Mouse (Mus musculus) MEL (cell line): ENCODE measurements around the gene Prkch. TPM values are rescaled to one million over a fixed set of nuclear protein-coding genes. Genes with fewer than 3 reads are reported as not detected.

Source experiments
- DNase-seq: peaks from one replicate; pipeline ENCODE4 v3.0.0; 2011; ENCODE audit warnings: low read depth, low spot score
- H3K27ac ChIP-seq: 2 replicates; pipeline ENCODE4 v1.5.1; 2012; ENCODE audit warnings: low read depth, mild to moderate bottlenecking, control low read depth, low read length, moderate library complexity; ENCODE audit not compliant: control insufficient read depth
- H3K27me3 ChIP-seq, 2 experiments: fragments of 150-350 bp in 1 of 2; sonication (generic) in 1 of 2; 2 replicates each; pipeline ENCODE4 v1.6.1; 2012; ENCODE audit warnings: low read length in 2 of 2, mild to moderate bottlenecking in 2 of 2, improper control_type of control experiment in 1 of 2, moderate library complexity in 1 of 2; ENCODE audit not compliant: insufficient read depth in 2 of 2, control insufficient read depth in 1 of 2
- H3K36me3 ChIP-seq, 2 experiments: 2 replicates each; pipeline ENCODE4 v1.6.1; 2012 to 2014; ENCODE audit warnings: low read length in 2 of 2, improper control_type of control experiment in 1 of 2, inconsistent platforms in 1 of 2, mild to moderate bottlenecking in 1 of 2; ENCODE audit not compliant: insufficient read depth in 2 of 2, control insufficient read depth in 1 of 2
- H3K4me1 ChIP-seq, 2 experiments: fragments of 150-350 bp in 1 of 2; sonication (generic) in 1 of 2; 2 replicates each; pipeline ENCODE4 v1.6.1; 2012; ENCODE audit warnings: low read length in 2 of 2, improper control_type of control experiment in 1 of 2, mild to moderate bottlenecking in 1 of 2; ENCODE audit not compliant: insufficient read depth in 2 of 2, control insufficient read depth in 1 of 2
- H3K4me3 ChIP-seq, 2 experiments: fragments of 150-350 bp in 1 of 2; sonication (generic) in 1 of 2; 2 replicates each; pipeline ENCODE4 v1.5.1; 2012; ENCODE audit warnings: low read depth in 2 of 2, low read length in 2 of 2, mild to moderate bottlenecking in 2 of 2, moderate library complexity in 2 of 2, control low read depth in 1 of 2, improper control_type of control experiment in 1 of 2; ENCODE audit not compliant: control insufficient read depth in 1 of 2, insufficient read depth in 1 of 2
- H3K79me2 ChIP-seq: 2 replicates; pipeline ENCODE4 v1.6.1; 2012; ENCODE audit warnings: mild to moderate bottlenecking, low read length, moderate library complexity; ENCODE audit not compliant: control insufficient read depth, poor library complexity, insufficient read depth
- H3K9ac ChIP-seq: 2 replicates; pipeline ENCODE4 v1.6.1; 2012; ENCODE audit warnings: low read depth, mild to moderate bottlenecking, control low read depth, low read length, moderate library complexity; ENCODE audit not compliant: control insufficient read depth, poor library complexity, severe bottlenecking
- H3K9me3 ChIP-seq: fragments of 150-350 bp; sonication (generic); replicated peaks from 2 replicates; pipeline ENCODE4 v1.6.1; 2012; ENCODE audit warnings: mild to moderate bottlenecking, low read length, improper control_type of control experiment, moderate library complexity; ENCODE audit not compliant: insufficient read depth
- BHLHE40 ChIP-seq: IDR thresholded peaks from 2 replicates; pipeline ENCODE4 v1.6.1; 2012; ENCODE audit warnings: low read depth, mild to moderate bottlenecking, inconsistent platforms, low read length, improper control_type of control experiment, borderline replicate concordance
- CHD1 ChIP-seq: IDR thresholded peaks from 2 replicates; pipeline ENCODE4 v1.6.1; 2012; ENCODE audit warnings: low read depth, mild to moderate bottlenecking, inconsistent platforms, low read length, improper control_type of control experiment
- CHD2 ChIP-seq: IDR thresholded peaks from 2 replicates; pipeline ENCODE4 v1.6.1; 2011; ENCODE audit warnings: low read length, improper control_type of control experiment
- CTCF ChIP-seq, 3 experiments: IDR thresholded peaks in 2 of 3; conservative IDR thresholded peaks in 1 of 3; 2 replicates each; pipeline ENCODE4 v1.5.1; 2011 to 2012; ENCODE audit warnings: low read length in 3 of 3, low read depth in 2 of 3, mild to moderate bottlenecking in 2 of 3, improper control_type of control experiment in 1 of 3, inconsistent platforms in 1 of 3, mixed read lengths in 1 of 3, moderate library complexity in 1 of 3; ENCODE audit not compliant: control insufficient read depth in 1 of 3, insufficient read depth in 1 of 3, poor library complexity in 1 of 3, severe bottlenecking in 1 of 3
- E2F4 ChIP-seq: IDR thresholded peaks from 2 replicates; pipeline ENCODE4 v1.6.1; 2011; ENCODE audit warnings: low read depth, low read length, improper control_type of control experiment, borderline replicate concordance
- ELF1 ChIP-seq: IDR thresholded peaks from 2 replicates; pipeline ENCODE4 v1.6.1; 2014; ENCODE audit warnings: low read depth, mild to moderate bottlenecking, inconsistent platforms, low read length, improper control_type of control experiment, moderate library complexity
- EP300 ChIP-seq, 2 experiments: IDR thresholded peaks; 2 replicates each; pipeline ENCODE4 v1.6.1; 2011; ENCODE audit warnings: improper control_type of control experiment in 2 of 2, low read length in 2 of 2, low read depth in 1 of 2, mild to moderate bottlenecking in 1 of 2
- ETS1 ChIP-seq: IDR thresholded peaks from 2 replicates; pipeline ENCODE4 v1.6.1; 2012; ENCODE audit warnings: low read depth, mild to moderate bottlenecking, inconsistent platforms, low read length, improper control_type of control experiment, moderate library complexity
- GATA1 ChIP-seq: IDR thresholded peaks from 2 replicates; pipeline ENCODE4 v1.6.1; 2011; ENCODE audit warnings: low read depth, low read length, improper control_type of control experiment
- JUND ChIP-seq: IDR thresholded peaks from 2 replicates; pipeline ENCODE4 v1.6.1; 2011; ENCODE audit warnings: low read depth, mild to moderate bottlenecking, improper control_type of control experiment, low read length
- KAT2A ChIP-seq: conservative IDR thresholded peaks from 2 replicates; pipeline ENCODE4 v1.6.1; 2012; ENCODE audit warnings: low read depth, low read length, improper control_type of control experiment, inconsistent platforms
- MAFK ChIP-seq: IDR thresholded peaks from 2 replicates; pipeline ENCODE4 v1.6.1; 2011; ENCODE audit warnings: low read depth, mild to moderate bottlenecking, low read length, improper control_type of control experiment, borderline replicate concordance
- MEF2A ChIP-seq: IDR thresholded peaks from 2 replicates; pipeline ENCODE4 v1.6.1; 2014; ENCODE audit warnings: low read depth, mild to moderate bottlenecking, inconsistent platforms, low read length, improper control_type of control experiment; ENCODE audit not compliant: poor library complexity, insufficient replicate concordance, severe bottlenecking; ENCODE audit errors: extremely low read depth
- MXI1 ChIP-seq: IDR thresholded peaks from 2 replicates; pipeline ENCODE4 v1.6.1; 2011; ENCODE audit warnings: mild to moderate bottlenecking, low read depth, low read length, improper control_type of control experiment
- MYB ChIP-seq: IDR thresholded peaks from 2 replicates; pipeline ENCODE4 v1.6.1; 2011; ENCODE audit warnings: mild to moderate bottlenecking, low read depth, low read length, improper control_type of control experiment
- MYC ChIP-seq: IDR thresholded peaks from 2 replicates; pipeline ENCODE4 v1.6.1; 2011; ENCODE audit warnings: low read depth, mild to moderate bottlenecking, low read length, improper control_type of control experiment, moderate library complexity
- NRF1 ChIP-seq: IDR thresholded peaks from 2 replicates; pipeline ENCODE4 v1.6.1; 2014; ENCODE audit warnings: low read depth, mild to moderate bottlenecking, inconsistent platforms, low read length, improper control_type of control experiment, moderate library complexity; ENCODE audit not compliant: poor library complexity, insufficient read depth, severe bottlenecking
- RAD21 ChIP-seq: IDR thresholded peaks from 2 replicates; pipeline ENCODE4 v1.6.1; 2011; ENCODE audit warnings: mild to moderate bottlenecking, low read depth, low read length, improper control_type of control experiment
- RCOR1 ChIP-seq: IDR thresholded peaks from 2 replicates; pipeline ENCODE4 v1.6.1; 2012; ENCODE audit warnings: low read depth, mild to moderate bottlenecking, inconsistent platforms, low read length, improper control_type of control experiment
- SMC3 ChIP-seq: IDR thresholded peaks from 2 replicates; pipeline ENCODE4 v1.6.1; 2011; ENCODE audit warnings: low read depth, low read length, improper control_type of control experiment
- TCF12 ChIP-seq: IDR thresholded peaks from 2 replicates; pipeline ENCODE4 v1.6.1; 2014; ENCODE audit warnings: low read depth, mild to moderate bottlenecking, inconsistent platforms, low read length, improper control_type of control experiment, moderate library complexity
- ZC3H11A ChIP-seq: IDR thresholded peaks from 2 replicates; pipeline ENCODE4 v1.6.1; 2012; ENCODE audit warnings: low read depth, mild to moderate bottlenecking, inconsistent platforms, low read length, improper control_type of control experiment
- polyA plus RNA-seq, 2 experiments: library from polyadenylated mRNA; stranded (reverse) in 1 of 2; unstranded in 1 of 2; fragments of >175 nt in 1 of 2; fragments of >200 nt in 1 of 2; gene quantifications; 2 replicates each; pipeline versions ENCODE4 v1.2.1 to v1.2.4; 2012; ENCODE audit warnings: low replicate concordance in 2 of 2, low read depth in 1 of 2; ENCODE audit not compliant: insufficient read length in 2 of 2, insufficient read depth in 1 of 2, missing spikeins in 1 of 2
- total RNA-seq: library from RNA; depleted of rRNA; stranded (reverse); fragments of 300-350 nt; gene quantifications from 2 replicates; pipeline ENCODE4 v1.2.3, GENCODE M21; 2012

Prkch gene
- total and polyA plus RNA-seq, 3 experiments, result not detected

DNA sequence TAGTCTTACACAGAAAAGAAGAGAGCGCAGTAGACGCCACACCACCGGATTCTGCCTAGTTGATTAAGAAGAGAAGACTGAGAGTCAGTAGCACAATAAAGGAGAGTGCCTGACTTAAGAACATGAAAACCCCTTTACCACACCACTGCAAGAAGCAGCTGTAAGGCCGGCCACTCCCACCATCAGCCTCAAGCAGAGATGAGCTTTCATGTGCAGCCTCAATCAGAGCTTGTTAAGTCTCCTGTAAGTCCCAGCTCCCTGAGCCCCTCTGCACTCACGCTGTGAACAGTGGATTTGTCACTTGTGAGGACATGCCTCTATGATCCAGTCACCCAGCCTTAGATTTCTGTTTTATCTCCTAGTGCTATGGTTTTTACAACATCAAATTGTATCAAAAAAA, 221.4 kb downstream of the Prkch start:
- Histone ChIP-seq H3K4me1 (no peaks in the 10 kb centered on the region), H3K4me3 (no peak overlapping the region), H3K79me2 (no peaks in the 10 kb centered on the region), H3K36me3 (no peaks in the 10 kb centered on the region)
- no peak for DNase-seq
- no peak for TF ChIP-seq SMC3
- no peak for TF ChIP-seq MEF2A
- TF ChIP-seq GATA1, result no peak
- TF ChIP-seq MYB, result no peak
- no peak for TF ChIP-seq EP300 (IDR thresholded peaks at IDR 0.05; ENCODE audit: low read depth in 1 of 2, low read length in 2 of 2)
- no peak for TF ChIP-seq MAFK
- no peak for TF ChIP-seq ELF1
- no peak for TF ChIP-seq JUND
- TF ChIP-seq RAD21, result no peak
- TF ChIP-seq MXI1, result no peak
- TF ChIP-seq KAT2A, result no peak
- TF ChIP-seq ETS1, result no peak
- TF ChIP-seq BHLHE40, result no peak
- no peak for TF ChIP-seq CHD1
- TF ChIP-seq CHD2, result no peak
- TF ChIP-seq ZC3H11A, result no peak
- no peak for TF ChIP-seq TCF12
- TF ChIP-seq NRF1, result no peak
- TF ChIP-seq RCOR1, result no peak
- no peak for TF ChIP-seq CTCF (IDR thresholded peaks at IDR 0.05 in 2 of 3, conservative IDR thresholded peaks at IDR 0.05 in 1 of 3; ENCODE audit: control insufficient read depth in 1 of 3, insufficient read depth in 1 of 3, low read depth in 2 of 3, low read length in 3 of 3, poor library complexity in 1 of 3, severe bottlenecking in 1 of 3)
- TF ChIP-seq, all 39 proteins: peak for 0
- Histone ChIP-seq H3K9me3 (no peaks in the 10 kb centered on the region), H3K27me3 (no peaks in the 10 kb centered on the region; a peak in 2 of 4 replicates), H3K9ac (no peak overlapping the region), H3K27ac (no peak overlapping the region)

DNA sequence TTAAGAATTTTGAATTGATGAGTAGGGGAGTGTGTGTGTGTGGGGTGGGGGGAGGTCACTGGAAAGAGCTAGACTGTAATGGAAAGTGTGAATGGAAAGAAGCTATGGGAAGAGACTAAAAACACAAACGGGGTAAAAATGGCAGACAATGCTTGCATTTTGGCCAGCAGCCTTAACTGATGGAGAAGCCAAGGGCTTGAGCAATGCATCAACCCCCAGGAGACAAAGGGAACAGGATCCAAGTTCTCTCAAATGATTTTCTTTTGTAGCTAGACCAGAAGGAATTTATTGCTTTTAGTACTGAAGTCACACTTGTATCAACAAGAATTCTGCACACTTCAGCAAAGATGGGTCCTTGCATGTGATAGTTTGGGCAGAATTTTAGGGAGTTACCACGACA, 222.6 kb downstream of the Prkch start:
- Histone ChIP-seq H3K27ac (no peak overlapping the region), H3K4me1 (no peaks in the 10 kb centered on the region), H3K4me3 (no peak overlapping the region), H3K9ac (no peak overlapping the region), H3K36me3 (no peaks in the 10 kb centered on the region), H3K27me3 (no peaks in the 10 kb centered on the region; a peak in 2 of 4 replicates), H3K9me3 (no peaks in the 10 kb centered on the region), H3K79me2 (no peaks in the 10 kb centered on the region)
- no peak for DNase-seq
- no peak for TF ChIP-seq MYC
- no peak for TF ChIP-seq E2F4
- no peak for TF ChIP-seq RAD21
